In the genomic region with DNA sequence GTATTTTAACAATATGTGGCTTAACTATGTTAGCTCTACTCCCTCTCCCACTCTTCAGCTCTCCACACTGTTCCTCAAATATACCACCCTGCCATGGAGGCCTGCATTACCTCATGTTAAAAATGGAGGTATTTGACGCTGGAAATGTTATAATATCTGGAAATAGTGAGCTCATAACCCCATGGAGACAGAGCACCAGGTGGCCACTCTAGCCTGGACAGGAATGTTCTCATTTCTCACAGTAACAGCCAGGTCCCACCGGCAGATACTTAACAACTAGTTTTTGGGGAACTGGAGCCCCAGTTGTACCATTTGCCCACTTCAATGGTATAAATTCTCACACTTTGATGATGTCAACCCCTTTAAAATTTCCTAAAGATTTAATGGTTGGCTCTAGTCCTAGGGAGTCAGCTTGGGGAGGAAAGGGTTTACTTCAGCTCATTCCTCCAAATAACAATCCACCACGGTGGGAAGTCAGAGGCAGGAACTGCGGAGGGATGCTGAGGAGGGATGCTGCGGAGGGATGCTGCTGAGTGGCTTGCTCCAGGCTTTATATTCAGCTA, we compare ENCODE assay signal across 25 mouse cellular contexts. TPM values are rescaled to one million over a fixed set of nuclear protein-coding genes. Genes with fewer than 3 reads are reported as not detected.
"Had no signal": no experiment of that assay in that cellular context is flagged by ENCODE, and none has a peak within 500 bp of the region (broad histone marks: within the 10 kb centered on the region; RNA-seq: fewer than 3 reads in every experiment).

No protein-coding gene starts in this region.

- H3K9ac ChIP-seq: hindbrain, embryonic 12.5 days; hindbrain, embryonic 14.5 days; intestine, embryonic 15.5 days; kidney, embryonic 15.5 days; limb, embryonic 12.5 days; liver, embryonic 12.5 days; liver, embryonic 14.5 days had no signal

- ATAC-seq: hindbrain, embryonic 16.5 days; inflammation-experienced regulatory T-cells, adult 6 months; intestine, embryonic 15.5 days; intestine, postnatal 0 days; liver, embryonic 12.5 days had no signal

- H3K27me3 ChIP-seq: intestine, embryonic 15.5 days; kidney, embryonic 15.5 days; limb, embryonic 12.5 days; liver, embryonic 12.5 days had no signal

- H3K9me3 ChIP-seq: hindbrain, embryonic 10.5 days; hindbrain, embryonic 12.5 days; intestine, embryonic 15.5 days; kidney, embryonic 15.5 days; limb, embryonic 12.5 days had no signal

- H3K4me2 ChIP-seq: heart, embryonic 11.5 days; hindbrain, embryonic 12.5 days; hindbrain, embryonic 14.5 days; intestine, embryonic 15.5 days; kidney, embryonic 15.5 days; limb, embryonic 12.5 days; liver, embryonic 12.5 days had no signal

- H3K27ac ChIP-seq: gastrocnemius, adult 2 months; hindbrain, embryonic 10.5 days; hindbrain, embryonic 12.5 days; hindbrain, embryonic 14.5 days; intestine, embryonic 15.5 days; kidney, embryonic 15.5 days; kidney, postnatal 0 days; limb, embryonic 12.5 days; liver, embryonic 12.5 days; liver, embryonic 14.5 days had no signal

- DNase-seq: gastrocnemius, adult 2 months; gastrocnemius, postnatal 10 days; gastrocnemius, postnatal 25 days; heart, adult 18-20 months; heart, postnatal 4 days; kidney, adult 18-20 months; kidney, adult 8-10 months; kidney, postnatal 14 days; kidney, postnatal 36 days; layer of hippocampus, adult 9-11 months; layer of hippocampus, postnatal 36 days; left cerebral cortex, postnatal 4 days had no signal

- H3K4me3 ChIP-seq: gastrocnemius, adult 2 months; hindbrain, embryonic 10.5 days; hindbrain, embryonic 12.5 days; intestine, embryonic 15.5 days; kidney, embryonic 15.5 days; limb, embryonic 12.5 days; liver, embryonic 12.5 days had no signal

- H3K4me1 ChIP-seq: hindbrain, embryonic 10.5 days; hindbrain, embryonic 12.5 days; intestine, embryonic 15.5 days; liver, embryonic 12.5 days had no signal

- H3K36me3 ChIP-seq: hindbrain, embryonic 10.5 days; hindbrain, embryonic 12.5 days; intestine, embryonic 15.5 days; kidney, embryonic 15.5 days; limb, embryonic 12.5 days; liver, embryonic 12.5 days had no signal

RNA-seq across cellular contexts. Expression of a gene that starts 9.0 kb away (rescaled TPM):
- polyA plus RNA-seq: inflammation-experienced regulatory T-cells, adult 6 months had no signal
